Mouse (Mus musculus): Measurements from ENCODE around the gene Slc25a13.

DNA sequence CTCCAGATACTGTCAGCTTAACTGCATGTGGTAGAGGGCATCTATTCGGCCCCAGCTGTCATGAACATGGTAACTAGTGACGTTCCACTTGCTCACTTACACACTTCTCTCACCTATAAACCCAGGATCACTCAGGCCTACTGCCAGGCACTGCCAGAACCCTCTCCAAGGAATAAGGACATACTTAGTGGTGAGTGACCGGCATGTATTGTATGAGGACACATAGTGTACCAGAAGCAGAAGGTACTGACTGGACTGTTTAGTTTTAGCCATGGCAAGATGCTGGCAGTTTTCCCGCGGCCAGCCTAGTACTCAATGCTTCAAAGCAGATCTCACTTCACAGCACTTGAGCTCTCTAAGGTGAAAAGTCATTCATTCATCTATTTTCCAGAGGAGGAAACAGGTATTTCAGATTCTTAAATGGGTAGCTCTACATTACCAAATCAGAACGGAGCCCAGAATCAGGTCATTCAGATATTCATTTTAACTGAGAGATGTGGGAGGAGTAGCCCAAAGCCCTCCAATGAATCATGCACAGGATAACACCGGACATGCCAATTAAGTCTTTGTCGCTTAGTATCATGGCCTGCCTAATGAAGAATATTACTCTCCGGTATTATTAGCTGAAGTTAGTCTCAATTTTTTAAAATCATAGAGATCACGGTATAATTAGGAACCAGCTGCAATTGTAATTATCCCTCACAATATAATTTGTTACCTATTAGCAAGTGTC, 17.7 kb downstream of the Slc25a13 start:
- TF ChIP-seq CTCF (IDR thresholded peaks at IDR 0.05; ENCODE audit: low read depth), result no peak
- no peak for TF ChIP-seq EP300 (IDR thresholded peaks at IDR 0.05; ENCODE audit: low read depth)

All from heart, postnatal 0 days (tissue).